11 mouse cellular contexts compared by ENCODE assay signal in the genomic region with DNA sequence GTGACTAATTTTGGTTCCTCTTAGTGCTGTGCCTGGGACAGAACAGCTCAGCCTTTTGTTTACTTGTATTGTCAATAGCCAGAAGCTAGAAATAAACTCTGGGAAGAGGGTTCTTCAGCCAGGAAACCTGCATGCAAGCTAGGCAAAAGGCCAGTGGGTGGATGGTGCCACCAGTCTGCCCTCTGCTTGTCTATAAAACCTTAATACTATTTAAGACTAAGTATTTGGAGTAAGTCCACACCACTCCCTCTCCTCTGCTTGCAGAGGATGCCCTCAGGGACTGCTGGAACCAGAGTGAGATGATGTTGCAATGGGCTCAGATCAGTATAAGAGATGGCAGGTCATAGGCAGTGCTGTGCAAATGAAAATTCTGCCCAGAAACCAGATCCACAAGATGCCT. TPM values are rescaled to one million over a fixed set of nuclear protein-coding genes. Genes with fewer than 3 reads are reported as not detected.
DNase-seq lines count a peak whose midpoint lies in the region; ATAC-seq and TF ChIP-seq lines count a peak whose summit lies in the region.
"Had no signal": no experiment of that assay in that cellular context is flagged by ENCODE, and none has a peak within 500 bp of the region (broad histone marks: within the 10 kb centered on the region; RNA-seq: fewer than 3 reads in every experiment).

No protein-coding gene starts in this region.

- TF ChIP-seq POLR2A in heart, adult 2 months (IDR thresholded peaks at IDR 0.05; ENCODE audit: insufficient read depth, low read depth, low read length) = 0 out of 2 replicates have a peak, but pooled peaks have one; percentile 34
- no peak for TF ChIP-seq POLR2A in lung, adult 2 months (IDR thresholded peaks at IDR 0.05; ENCODE audit: borderline replicate concordance, extremely low read depth, low read depth, low read length)

- ATAC-seq in heart, embryonic 12.5 days (ENCODE audit: insufficient number of reproducible peaks, low FRiP score) = no peak
- ATAC-seq in midbrain, postnatal 0 days (ENCODE audit: low FRiP score) = no peak
- ATAC-seq: intestine, embryonic 15.5 days had no signal

- 0 out of 2 replicates have a peak, but pooled peaks have one; percentile 12 for TF ChIP-seq CTCF in heart, adult 2 months (IDR thresholded peaks at IDR 0.05)
- no peak for TF ChIP-seq CTCF in lung, adult 2 months (IDR thresholded peaks at IDR 0.05; ENCODE audit: insufficient read depth, low read length)
- no peak for TF ChIP-seq CTCF in midbrain, postnatal 0 days (IDR thresholded peaks at IDR 0.05)

- H3K4me3 ChIP-seq in heart, adult 2 months = no peak overlapping the region
- no peak overlapping the region for H3K4me3 ChIP-seq in heart, embryonic 12.5 days
- no peak overlapping the region for H3K4me3 ChIP-seq in lung, adult 2 months (replicated peaks; ENCODE audit: extremely low read depth, low read depth, low read length)
- H3K4me3 ChIP-seq in midbrain, postnatal 0 days (ENCODE audit: low read depth, low read length) = no peak overlapping the region
- H3K4me3 ChIP-seq: intestine, embryonic 15.5 days had no signal

- H3K9me3 ChIP-seq in heart, embryonic 12.5 days (replicated peaks) = no peaks in the 10 kb centered on the region
- H3K9me3 ChIP-seq in midbrain, postnatal 0 days (ENCODE audit: low read length) = no peaks in the 10 kb centered on the region
- H3K9me3 ChIP-seq: intestine, embryonic 15.5 days had no signal

- H3K4me1 ChIP-seq in heart, adult 2 months (ENCODE audit: control insufficient read depth, insufficient read depth, low read length) = peaks cover 14% of the 10 kb centered on the region
- H3K4me1 ChIP-seq in heart, embryonic 12.5 days (replicated peaks) = peaks cover 5% of the 10 kb centered on the region
- H3K4me1 ChIP-seq in lung, adult 2 months (ENCODE audit: control insufficient read depth, insufficient read depth, low read length) = peaks cover 20% of the 10 kb centered on the region
- H3K4me1 ChIP-seq in midbrain, postnatal 0 days (ENCODE audit: insufficient read depth, low read length) = no peaks in the 10 kb centered on the region
- H3K4me1 ChIP-seq: intestine, embryonic 15.5 days had no signal

- no peak overlapping the region for H3K4me2 ChIP-seq in heart, embryonic 12.5 days
- H3K4me2 ChIP-seq in midbrain, postnatal 0 days (ENCODE audit: low read depth, low read length, poor library complexity, severe bottlenecking) = no peak overlapping the region
- H3K4me2 ChIP-seq: intestine, embryonic 15.5 days had no signal

- intact Hi-C loops in heart, adult 2 months (cut with DNase I) = loop anchor here (5.0 kb wide), 1 partner anchor 49 kb away; no protein-coding TSS in a partner anchor

- no peak overlapping the region for H3K9ac ChIP-seq in heart, adult 2 months (ENCODE audit: low read depth, low read length)
- no peak overlapping the region for H3K9ac ChIP-seq in heart, embryonic 12.5 days
- H3K9ac ChIP-seq in midbrain, postnatal 0 days (replicated peaks; ENCODE audit: low read length, poor library complexity, severe bottlenecking) = no peak overlapping the region
- H3K9ac ChIP-seq: intestine, embryonic 15.5 days had no signal

- DNase-seq in heart, adult 2 months = peak; percentile 55 to 81
- DNase-seq in adrenal gland, postnatal 10 days = peak; percentile 70
- peak; percentile 57 for DNase-seq in cerebellum, adult 9-11 months
- DNase-seq in lung, adult 2 months = peak; percentile 37
- no peak for DNase-seq in MN1 (ENCODE audit: low spot score)
- DNase-seq in yolk sac, embryonic 10.5 days (ENCODE audit: low spot score) = no peak
- DNase-seq in midbrain, postnatal 0 days (ENCODE audit: low spot score) = no peak
- DNase-seq: right cerebral cortex, postnatal 25 days; thymus, adult 2 months had no signal

- H3K36me3 ChIP-seq in heart, adult 2 months (ENCODE audit: control insufficient read depth, insufficient read depth, low read length) = peaks cover 5% of the 10 kb centered on the region
- H3K36me3 ChIP-seq in heart, embryonic 12.5 days = no peaks in the 10 kb centered on the region
- no peaks in the 10 kb centered on the region for H3K36me3 ChIP-seq in midbrain, postnatal 0 days (ENCODE audit: insufficient read depth, low read length)
- H3K36me3 ChIP-seq: intestine, embryonic 15.5 days had no signal

- TF ChIP-seq EP300 in heart, adult 2 months (IDR thresholded peaks at IDR 0.05; ENCODE audit: insufficient read depth, low read depth, low read length) = peak; percentile 79

- H3K27me3 ChIP-seq in heart, adult 2 months (ENCODE audit: control insufficient read depth, insufficient read depth, low read length) = no peaks in the 10 kb centered on the region
- H3K27me3 ChIP-seq in heart, embryonic 12.5 days (replicated peaks) = peaks cover 35% of the 10 kb centered on the region; the same call in 1 of the 2 replicates
- no peaks in the 10 kb centered on the region for H3K27me3 ChIP-seq in midbrain, postnatal 0 days (ENCODE audit: insufficient read depth, low read length)
- H3K27me3 ChIP-seq: intestine, embryonic 15.5 days had no signal

- peak overlapping the region; percentile 57 for H3K27ac ChIP-seq in heart, adult 2 months
- H3K27ac ChIP-seq in heart, embryonic 12.5 days (ENCODE audit: poor library complexity, severe bottlenecking) = no peak overlapping the region
- no peak overlapping the region for H3K27ac ChIP-seq in midbrain, postnatal 0 days (ENCODE audit: low read depth, low read length)
- H3K27ac ChIP-seq: intestine, embryonic 15.5 days had no signal

- H3K79me2 ChIP-seq in heart, adult 2 months (replicated peaks; ENCODE audit: control insufficient read depth, insufficient read depth, low read length) = no peaks in the 10 kb centered on the region

RNA-seq across cellular contexts. Expression of a gene that starts 53.5 kb away (rescaled TPM):
- total RNA-seq in heart, adult 2 months (2021) = 100 to 1,000 TPM; 115 to 153 TPM
- polyA plus RNA-seq in heart, adult 2 months (2012; rRNA removed) = 37.2 and 79.2 TPM in 2 replicates
- polyA plus RNA-seq in heart, embryonic 12.5 days (2016; fragmentation: Nextera tagmentation; extraction: Ambion mirVana) = 18.9 TPM in 2 replicates
- total RNA-seq in adrenal gland, postnatal 10 days (2021) = 100 to 1,000 TPM in 1 of 2 experiments, 10 to 100 TPM in 1; 89.7 to 171 TPM
- polyA plus RNA-seq in lung, adult 2 months (2012; rRNA removed) = 11.4 and 22.2 TPM in 2 replicates
- total RNA-seq in midbrain, postnatal 0 days (2014; rRNA removed) = 34.7 and 41.9 TPM in 2 replicates
- 24.0 and 24.1 TPM in 2 replicates for polyA plus RNA-seq in midbrain, postnatal 0 days (2015; fragmentation: Nextera tagmentation; extraction: Ambion mirVana)

Comparison
In these comparisons a context has a peak if more than half of its experiments do, and no peak if none do; other contexts are left out.
1. DNase-seq: peak in heart, adult 2 months (2 of 2), adrenal gland, postnatal 10 days (single experiment), cerebellum, adult 9-11 months (single experiment) and lung, adult 2 months (single experiment); none in MN1 (single experiment), yolk sac, embryonic 10.5 days (single experiment) and midbrain, postnatal 0 days (single experiment).